Mouse (Mus musculus) right cerebral cortex, postnatal 4 days (tissue): ENCODE measurements at regions not wholly inside any gene's neighbourhood (a gene's known extent, or its start where the extent isn't known, plus 50 kb on each side); places are given as distances from the start of the nearest gene placed in this dataset.
"Not testable (repeated sequence)": the region's sequence is repeated elsewhere in the genome, so short reads cannot be mapped to it uniquely, and the experiment has no call there.

Source experiments
- DNase-seq: peaks from one replicate; pipeline ENCODE4 v3.0.0-alpha.2; 2022

GRCm38 (mm10) chr8:42442786-42443185 lies 698.5 kb downstream of the Triml1 start:
- DNase-seq: no peak

- no peak for DNase-seq
Observed at GRCm38 (mm10) chr8:42402632-42403031, 738.7 kb downstream of the Triml1 start.

GRCm38 (mm10) chr8:42396886-42397285 lies 744.4 kb downstream of the Triml1 start:
- no peak for DNase-seq

- no peak for DNase-seq
Observed at GRCm38 (mm10) chr8:42388816-42389215, 752.5 kb downstream of the Triml1 start.

GRCm38 (mm10) chr8:42348073-42348603 lies 793.1 kb downstream of the Triml1 start:
- DNase-seq: no peak

- DNase-seq: no peak
Observed at GRCm38 (mm10) chr8:42334708-42335107, 806.6 kb downstream of the Triml1 start.

- DNase-seq: no peak
Observed at GRCm38 (mm10) chr8:42324663-42325062, 816.6 kb downstream of the Triml1 start.

- no peak for DNase-seq
Observed at GRCm38 (mm10) chr8:42322862-42323261, 818.4 kb downstream of the Triml1 start.

GRCm38 (mm10) chr8:42311060-42311459 lies 830.2 kb downstream of the Triml1 start:
- no peak for DNase-seq

- no peak for DNase-seq
Observed at GRCm38 (mm10) chr8:42291392-42291791, 849.9 kb downstream of the Triml1 start.

GRCm38 (mm10) chr8:42282011-42282410 lies 859.3 kb downstream of the Triml1 start:
- no peak for DNase-seq

GRCm38 (mm10) chr8:42253358-42253757 lies 836.5 kb upstream of the Frg1 start:
- DNase-seq: no peak

GRCm38 (mm10) chr8:42242321-42242720 lies 825.4 kb upstream of the Frg1 start:
- not testable (repeated sequence) for DNase-seq

GRCm38 (mm10) chr8:42219857-42220600 lies 803.2 kb upstream of the Frg1 start:
- DNase-seq: no peak

- DNase-seq: no peak
Observed at GRCm38 (mm10) chr8:42210943-42211342, 794.1 kb upstream of the Frg1 start.

GRCm38 (mm10) chr8:42209989-42210388 lies 793.1 kb upstream of the Frg1 start:
- DNase-seq: no peak

- no peak for DNase-seq
Observed at GRCm38 (mm10) chr8:42197257-42197656, 780.4 kb upstream of the Frg1 start.

- DNase-seq: no peak
Observed at GRCm38 (mm10) chr8:42193902-42194550, 777.2 kb upstream of the Frg1 start.

- no peak for DNase-seq
Observed at GRCm38 (mm10) chr8:42187083-42187482, 770.2 kb upstream of the Frg1 start.

- no peak for DNase-seq
Observed at GRCm38 (mm10) chr8:42183288-42183878, 766.5 kb upstream of the Frg1 start.

- DNase-seq: no peak
Observed at GRCm38 (mm10) chr8:42162441-42162840, 745.6 kb upstream of the Frg1 start.

GRCm38 (mm10) chr8:42157006-42157405 lies 740.1 kb upstream of the Frg1 start:
- no peak for DNase-seq

GRCm38 (mm10) chr8:42156588-42156987 lies 739.7 kb upstream of the Frg1 start:
- no peak for DNase-seq

GRCm38 (mm10) chr8:42144685-42145084 lies 727.8 kb upstream of the Frg1 start:
- no peak for DNase-seq
